Mouse (Mus musculus): ENCODE measurements around the gene Ntm.

DNA sequence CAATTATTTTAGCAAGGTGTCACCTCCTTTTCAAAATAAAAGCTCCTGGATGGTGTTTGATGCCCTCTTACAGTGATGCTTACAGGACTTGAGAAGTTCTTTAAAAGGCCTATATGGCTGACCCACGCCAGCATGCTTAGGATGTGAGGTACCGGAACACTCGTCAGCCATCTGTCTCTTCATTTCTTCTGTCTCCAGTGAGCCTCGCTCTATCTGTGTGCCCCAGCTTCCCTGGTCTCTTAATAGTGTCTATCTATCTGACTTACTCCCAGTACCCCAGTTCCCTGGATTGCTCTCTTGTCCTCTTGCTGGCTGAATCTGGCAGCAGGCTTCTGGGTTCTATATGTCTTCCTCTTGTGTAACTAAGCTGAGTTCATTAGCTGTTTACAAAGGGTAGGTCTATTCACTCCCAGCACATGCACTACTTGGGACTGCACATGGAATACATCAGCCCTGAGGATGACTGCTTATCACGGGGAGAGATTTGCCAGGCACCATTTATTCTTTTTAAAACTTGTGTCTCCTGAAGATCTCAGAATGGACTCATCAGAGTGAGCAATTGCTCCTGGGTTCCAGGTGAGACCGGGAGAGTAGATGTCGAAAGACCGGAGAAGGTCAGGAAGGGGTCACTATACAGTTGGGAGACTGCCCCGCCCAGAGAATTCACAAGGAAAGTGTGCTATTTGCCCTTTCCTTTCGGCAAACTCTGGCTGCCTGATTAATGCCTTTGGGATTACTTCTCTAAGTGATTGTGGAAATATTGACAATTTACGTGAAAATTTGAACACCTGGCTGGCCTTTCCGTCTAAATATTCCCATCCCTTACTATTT lies 585.6 kb downstream of the Ntm start:
- TF ChIP-seq CTCF (IDR thresholded peaks at IDR 0.05) (no peak), POLR2A (IDR thresholded peaks at IDR 0.05; ENCODE audit: insufficient read depth, low read depth, low read length) (no peak)

Data from heart, adult 2 months (tissue).